Mouse (Mus musculus) WW6 (cell line): ENCODE data around the gene Ppt2.

Source experiments
- DNase-seq: peaks from one replicate; pipeline ENCODE4 v3.0.0-alpha.2; 2013; ENCODE audit warnings: low read depth, low spot score

Ppt2 gene

GRCm38 (mm10) chr17:34587423-34587811, 40.9 kb downstream of the Ppt2 start:
- no peak for DNase-seq

GRCm38 (mm10) chr17:34586796-34587422, 41.4 kb downstream of the Ppt2 start:
- DNase-seq: no peak

- no peak for DNase-seq
Measured at GRCm38 (mm10) chr17:34585877-34586771, 42.2 kb downstream of the Ppt2 start.

GRCm38 (mm10) chr17:34585121-34585520, 43.2 kb downstream of the Ppt2 start:
- DNase-seq: no peak

- no peak for DNase-seq
Measured at GRCm38 (mm10) chr17:34583819-34584218, 44.5 kb downstream of the Ppt2 start.

GRCm38 (mm10) chr17:34583397-34583796, 44.9 kb downstream of the Ppt2 start:
- DNase-seq: no peak

GRCm38 (mm10) chr17:34582528-34582927, 45.8 kb downstream of the Ppt2 start:
- DNase-seq: no peak

GRCm38 (mm10) chr17:34578070-34578469, 50.2 kb downstream of the Ppt2 start:
- DNase-seq: no peak

GRCm38 (mm10) chr17:34576577-34576976, 51.7 kb downstream of the Ppt2 start:
- no peak for DNase-seq

- no peak for DNase-seq
Measured at GRCm38 (mm10) chr17:34572361-34572760, 55.9 kb downstream of the Ppt2 start.

GRCm38 (mm10) chr17:34571875-34572274, 56.4 kb downstream of the Ppt2 start:
- no peak for DNase-seq

GRCm38 (mm10) chr17:34569919-34570318, 58.4 kb downstream of the Ppt2 start:
- DNase-seq: no peak

GRCm38 (mm10) chr17:34568421-34568820, 59.9 kb downstream of the Ppt2 start:
- DNase-seq: no peak

GRCm38 (mm10) chr17:34567311-34567710, 61.0 kb downstream of the Ppt2 start:
- DNase-seq: no peak
